Mouse (Mus musculus): ENCODE results near the gene Gm28230. TPM values are rescaled to one million over a fixed set of nuclear protein-coding genes. Genes with fewer than 3 reads are reported as not detected.

Gene Gm28230
- total RNA-seq, 2 experiments from 2014 or later, result not detected

DNA sequence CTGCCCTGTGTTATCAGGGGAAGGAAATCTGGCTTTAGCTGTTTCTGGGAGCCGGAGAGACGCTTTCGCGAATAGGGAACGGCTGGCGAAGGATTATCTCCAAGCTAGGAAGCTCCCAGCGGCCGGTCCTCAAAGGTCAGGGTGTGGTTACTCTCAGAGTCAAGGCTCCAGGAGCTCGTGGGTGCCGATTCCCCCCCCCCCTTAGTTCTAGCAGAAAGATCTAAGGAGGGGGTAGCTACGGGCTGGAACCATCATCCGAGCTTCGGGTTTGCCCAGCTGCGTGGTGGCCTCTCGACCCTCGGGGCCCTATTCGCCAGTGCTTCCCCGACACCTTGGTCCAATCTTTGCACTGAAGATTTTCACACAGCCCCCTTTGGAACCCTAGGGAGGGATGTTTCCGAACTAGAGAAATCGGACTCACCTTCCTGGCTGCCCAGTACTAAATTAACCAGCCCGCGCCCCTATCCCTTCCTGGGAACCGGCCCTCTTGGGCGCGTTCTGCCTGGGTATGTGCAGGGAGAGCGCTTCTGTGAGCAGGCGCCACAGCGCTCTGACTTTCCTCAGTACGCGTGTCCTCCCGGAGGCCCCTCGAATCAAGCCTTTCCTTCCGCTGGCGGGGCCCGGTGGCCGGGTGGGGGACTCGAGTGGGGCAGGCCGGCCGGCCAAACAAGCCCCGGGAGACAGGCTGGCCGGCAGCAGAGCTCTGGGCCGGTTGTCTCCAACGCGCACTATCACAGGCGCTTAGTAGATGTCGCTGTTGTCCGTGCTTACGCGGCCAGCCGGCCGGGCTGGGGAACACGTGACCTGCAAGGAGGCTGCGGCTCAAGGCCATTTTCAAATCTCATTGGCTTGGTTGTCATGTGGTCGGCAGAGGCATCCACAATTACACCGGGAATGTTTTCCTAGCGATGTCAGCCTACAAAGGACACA, 35.2 kb upstream of the Gm28230 start, which contains the start of gene Hoxd10:
Gene Hoxd10 (plus strand): TSS at position 903 of the 930 bp plus-strand sequence.
- peak in 1 of 2 experiments; percentile 50 for DNase-seq

DNA sequence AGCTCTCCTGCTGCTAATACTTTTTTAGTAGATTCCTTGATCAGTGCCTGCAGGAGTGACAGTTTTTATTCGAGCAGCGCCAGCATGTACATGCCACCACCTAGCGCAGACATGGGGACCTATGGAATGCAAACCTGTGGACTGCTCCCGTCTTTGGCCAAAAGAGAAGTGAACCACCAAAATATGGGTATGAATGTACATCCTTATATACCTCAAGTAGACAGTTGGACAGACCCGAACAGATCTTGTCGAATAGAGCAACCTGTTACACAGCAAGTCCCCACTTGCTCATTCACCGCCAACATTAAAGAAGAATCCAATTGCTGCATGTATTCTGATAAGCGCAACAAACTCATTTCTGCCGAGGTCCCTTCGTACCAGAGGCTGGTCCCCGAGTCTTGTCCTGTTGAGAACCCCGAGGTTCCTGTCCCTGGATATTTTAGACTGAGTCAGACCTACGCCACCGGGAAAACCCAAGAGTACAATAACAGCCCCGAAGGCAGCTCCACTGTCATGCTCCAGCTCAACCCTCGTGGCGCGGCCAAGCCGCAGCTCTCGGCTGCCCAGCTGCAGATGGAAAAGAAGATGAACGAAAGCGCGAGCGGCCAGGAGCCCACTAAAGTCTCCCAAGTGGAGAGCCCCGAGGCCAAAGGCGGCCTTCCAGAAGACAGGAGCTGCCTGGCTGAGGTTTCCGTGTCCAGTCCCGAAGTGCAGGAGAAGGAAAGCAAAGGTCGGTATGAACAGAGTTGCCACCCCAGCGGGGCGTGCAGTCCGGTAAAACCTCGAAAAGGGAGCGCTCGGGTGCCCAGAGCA, 34.3 kb upstream of the Gm28230 start:
- DNase-seq, result no peak

GRCm38 (mm10) chr2:74692808-74693431, 33.6 kb upstream of the Gm28230 start:
- no peak for DNase-seq

GRCm38 (mm10) chr2:74693432-74693827, 33.1 kb upstream of the Gm28230 start:
- no peak for DNase-seq

GRCm38 (mm10) chr2:74694066-74694465, 32.5 kb upstream of the Gm28230 start:
- DNase-seq, result no peak

GRCm38 (mm10) chr2:74695383-74695782, 31.1 kb upstream of the Gm28230 start:
- no peak for DNase-seq

- no peak for DNase-seq
Observed at GRCm38 (mm10) chr2:74695813-74696430, 30.6 kb upstream of the Gm28230 start.

DNA sequence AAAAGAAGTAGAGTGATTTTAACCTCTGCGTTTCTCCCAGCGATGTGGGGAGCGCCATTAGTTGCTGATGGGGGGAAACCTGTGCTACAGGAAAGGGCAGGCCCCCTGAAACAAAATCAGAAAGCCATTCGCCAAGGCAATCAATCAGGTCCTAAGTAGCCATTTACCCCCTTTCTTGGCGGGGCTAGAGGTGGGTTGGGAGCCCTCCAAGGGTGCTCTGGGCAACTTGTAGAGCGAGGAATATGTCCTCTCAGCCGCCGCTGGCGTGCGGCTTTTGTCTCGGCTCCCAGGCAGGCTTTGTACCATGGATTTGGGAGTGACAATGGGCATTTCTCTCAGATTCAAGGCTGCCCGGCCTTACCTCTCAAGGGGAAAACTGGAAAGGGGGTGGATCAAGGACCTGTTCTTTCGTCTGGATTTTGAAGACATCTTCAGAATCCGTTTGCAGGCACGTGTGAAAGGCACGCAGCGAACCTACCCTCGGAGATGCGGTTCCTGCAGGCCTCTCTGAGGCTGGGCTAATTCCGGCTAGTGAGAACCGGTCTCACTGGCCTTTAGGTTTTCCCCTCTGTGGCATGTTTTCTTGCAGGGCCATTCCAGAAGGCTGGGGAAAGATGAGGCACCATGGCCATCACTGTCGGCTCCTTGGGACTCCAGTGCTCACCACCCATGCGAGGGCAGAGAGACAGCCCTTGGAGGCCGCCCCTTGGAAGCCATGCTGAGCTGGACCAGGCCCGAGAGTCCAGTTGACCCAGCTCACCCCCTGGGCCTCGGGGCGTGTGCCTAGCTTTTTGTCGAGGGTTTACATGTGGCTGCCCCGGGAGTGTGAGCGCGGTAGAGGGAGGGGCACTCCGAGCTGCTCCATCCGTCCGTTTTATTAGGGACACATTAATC, 29.8 kb upstream of the Gm28230 start:
- DNase-seq, result no peak

DNA sequence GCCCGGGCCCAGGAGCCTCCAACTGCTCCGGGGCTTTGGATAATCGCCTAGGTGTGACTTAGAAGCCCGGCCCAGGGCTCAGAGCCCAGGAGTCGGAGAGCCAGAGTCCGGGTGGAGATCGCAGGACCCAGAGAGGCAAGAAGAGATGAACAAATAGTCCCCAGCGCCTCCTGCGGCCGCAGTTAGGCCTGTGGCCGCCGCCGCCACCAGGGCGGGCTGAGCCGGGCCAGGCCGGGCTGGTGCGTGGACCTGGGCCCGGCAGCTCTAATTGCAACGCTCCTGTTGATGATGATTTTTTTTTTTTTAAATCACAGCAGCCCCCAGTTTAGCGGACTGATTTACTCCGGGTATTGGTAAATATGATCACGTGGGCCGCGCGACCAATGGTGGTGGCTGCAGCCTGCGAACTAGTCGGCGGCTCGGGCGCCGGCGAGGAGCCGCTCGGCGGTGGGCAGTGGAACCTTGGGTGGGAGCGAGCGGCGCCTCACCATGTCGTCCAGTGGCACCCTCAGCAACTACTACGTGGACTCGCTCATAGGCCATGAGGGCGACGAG, 28.9 kb upstream of the Gm28230 start, which contains the start of gene Hoxd9:
Gene Hoxd9 (plus strand): TSS at position 161 of the 555 bp plus-strand sequence.
- DNase-seq, result peak in 1 of 2 experiments; percentile 50

DNA sequence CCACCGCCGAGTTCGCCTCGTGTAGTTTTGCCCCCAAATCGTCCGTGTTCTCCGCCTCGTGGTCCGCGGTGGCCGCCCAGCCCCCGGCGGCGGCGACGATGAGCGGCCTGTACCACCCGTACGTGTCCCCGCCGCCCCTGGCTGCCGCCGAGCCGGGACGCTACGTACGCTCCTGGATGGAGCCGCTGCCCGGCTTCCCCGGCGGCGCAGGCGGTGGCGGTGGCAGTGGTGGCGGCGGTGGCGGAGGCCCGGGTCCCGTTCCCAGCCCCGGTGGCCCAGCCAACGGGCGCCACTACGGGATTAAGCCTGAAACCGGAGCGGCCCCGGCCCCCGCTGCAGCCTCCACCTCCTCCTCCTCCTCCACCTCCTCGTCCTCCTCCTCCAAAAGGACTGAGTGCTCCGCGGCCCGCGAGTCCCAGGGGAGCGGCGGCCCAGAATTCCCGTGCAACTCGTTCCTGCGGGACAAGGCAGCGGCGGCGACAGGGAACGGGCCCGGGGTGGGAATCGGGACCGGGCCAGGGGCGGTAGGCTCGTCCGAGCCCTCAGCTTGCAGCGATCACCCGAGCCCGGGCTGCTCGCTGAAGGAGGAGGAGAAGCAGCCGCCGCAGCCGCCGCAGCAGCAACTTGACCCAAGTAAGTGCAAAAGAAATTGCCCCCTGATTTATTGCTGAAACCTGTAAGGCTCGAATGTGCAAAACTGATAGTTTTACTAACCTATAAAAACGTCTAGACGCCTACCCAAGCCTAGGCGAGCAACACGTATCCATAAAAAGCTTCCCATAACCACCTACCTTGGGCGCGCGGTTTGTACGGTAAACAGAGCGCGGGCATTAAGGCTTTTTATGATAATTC, 28.1 kb upstream of the Gm28230 start:
- DNase-seq, result peak in 1 of 2 experiments; percentile 40

GRCm38 (mm10) chr2:74699053-74699430, 27.5 kb upstream of the Gm28230 start:
- peak in 1 of 2 experiments; percentile 36 for DNase-seq

GRCm38 (mm10) chr2:74699664-74700545, 26.6 kb upstream of the Gm28230 start:
- DNase-seq, result peak in 1 of 2 experiments; percentile 16

- DNase-seq, result no peak
Observed at GRCm38 (mm10) chr2:74700546-74701112, 25.9 kb upstream of the Gm28230 start.

DNA sequence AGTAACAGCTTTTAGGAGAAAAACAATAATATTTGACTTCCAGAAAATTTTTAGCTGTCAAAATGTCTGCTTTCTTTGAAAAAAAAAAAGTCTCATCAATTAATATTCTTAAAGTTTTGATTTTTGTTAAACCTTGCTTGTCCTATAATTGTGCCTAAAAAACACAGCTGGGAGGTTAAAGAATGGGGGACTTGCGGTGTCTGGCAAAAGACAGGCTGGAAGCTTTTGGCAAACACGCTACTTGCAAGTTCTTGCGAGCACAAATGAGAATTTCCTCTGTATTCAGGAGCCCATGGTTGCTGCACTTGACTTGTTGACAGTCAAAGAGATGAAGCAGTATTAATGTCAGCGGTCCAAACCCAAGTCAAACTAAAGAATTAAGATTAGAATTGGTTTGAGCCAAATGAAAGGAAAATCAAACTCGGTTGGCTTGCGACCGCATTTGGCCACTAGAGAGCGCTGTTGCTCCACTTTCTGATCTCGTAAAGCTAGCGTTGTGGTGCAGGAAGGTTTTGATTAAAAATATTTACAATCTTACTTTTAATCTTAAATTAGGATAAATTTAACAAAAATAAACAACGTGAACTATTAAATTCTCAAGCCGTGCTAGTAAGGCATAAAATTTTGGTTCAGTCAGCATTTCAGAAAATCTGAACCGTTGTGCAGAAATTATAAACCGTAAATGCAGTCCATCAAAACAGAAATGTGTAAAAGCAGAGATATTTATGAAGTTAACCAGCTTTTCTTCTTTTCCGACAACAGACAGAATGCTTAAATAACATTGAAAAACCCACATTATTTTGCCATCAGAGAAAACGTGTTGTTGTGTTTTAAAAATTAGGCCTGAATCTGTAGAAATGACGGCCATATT, 24.3 kb upstream of the Gm28230 start:
- peak; percentile 67 to 91 for DNase-seq

DNA sequence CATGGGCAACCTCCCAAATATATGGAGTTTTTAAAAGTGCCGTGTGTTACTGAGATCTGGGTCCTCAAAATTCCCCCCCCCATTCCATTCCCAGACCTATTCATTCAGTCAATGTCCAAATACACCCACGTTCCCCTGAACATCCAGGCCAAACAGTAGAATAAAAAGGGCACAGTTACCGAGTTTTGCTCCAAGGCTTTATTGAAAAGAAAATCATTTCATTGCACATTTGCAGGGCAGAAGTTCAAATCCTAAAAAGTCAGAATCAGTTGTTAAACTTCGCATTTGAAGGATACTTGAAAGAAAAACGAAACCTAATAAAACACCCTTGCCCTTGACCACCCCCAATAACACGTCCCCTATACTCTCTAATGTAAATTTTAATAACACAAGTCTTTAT, 23.7 kb upstream of the Gm28230 start:
- no peak for DNase-seq

- no peak for DNase-seq
Observed at GRCm38 (mm10) chr2:74703317-74703716, 23.2 kb upstream of the Gm28230 start.

All from heart, adult 18-20 months (tissue).